Mouse (Mus musculus): Measurements from ENCODE around the gene Rbms2.

DNA sequence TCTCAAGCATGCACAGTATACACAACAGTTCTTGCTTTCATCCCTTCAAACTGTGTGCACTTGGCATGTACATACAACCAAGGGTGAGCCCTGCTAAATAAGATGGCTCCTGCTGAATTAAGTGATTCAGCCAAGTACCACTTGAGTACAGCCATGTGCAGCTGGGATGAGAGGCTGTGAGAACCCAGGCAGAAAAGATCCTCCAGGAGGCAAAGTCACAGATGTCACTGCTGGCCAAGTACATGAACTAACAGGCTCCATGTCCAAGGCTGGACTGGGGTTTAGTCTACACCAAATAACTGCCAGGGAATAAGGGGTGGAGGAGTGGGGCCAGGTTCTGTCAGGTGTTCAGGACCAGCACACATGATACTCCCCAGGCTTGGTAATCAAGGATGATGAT lies 48.3 kb downstream of the Rbms2 start:
- TF ChIP-seq CTCF (IDR thresholded peaks at IDR 0.05; ENCODE audit: borderline replicate concordance, control insufficient read depth, extremely low read depth, insufficient read depth, low read length, poor library complexity) (no peak), POLR2A (IDR thresholded peaks at IDR 0.05; ENCODE audit: control insufficient read depth, extremely low read depth, insufficient read depth, low read length, poor library complexity) (no peak)
